Mouse (Mus musculus): ENCODE results near the gene Rnps1.
"Not testable (repeated sequence)": the region's sequence is repeated elsewhere in the genome, so short reads cannot be mapped to it uniquely, and the experiment has no call there.

Rnps1 gene

DNA sequence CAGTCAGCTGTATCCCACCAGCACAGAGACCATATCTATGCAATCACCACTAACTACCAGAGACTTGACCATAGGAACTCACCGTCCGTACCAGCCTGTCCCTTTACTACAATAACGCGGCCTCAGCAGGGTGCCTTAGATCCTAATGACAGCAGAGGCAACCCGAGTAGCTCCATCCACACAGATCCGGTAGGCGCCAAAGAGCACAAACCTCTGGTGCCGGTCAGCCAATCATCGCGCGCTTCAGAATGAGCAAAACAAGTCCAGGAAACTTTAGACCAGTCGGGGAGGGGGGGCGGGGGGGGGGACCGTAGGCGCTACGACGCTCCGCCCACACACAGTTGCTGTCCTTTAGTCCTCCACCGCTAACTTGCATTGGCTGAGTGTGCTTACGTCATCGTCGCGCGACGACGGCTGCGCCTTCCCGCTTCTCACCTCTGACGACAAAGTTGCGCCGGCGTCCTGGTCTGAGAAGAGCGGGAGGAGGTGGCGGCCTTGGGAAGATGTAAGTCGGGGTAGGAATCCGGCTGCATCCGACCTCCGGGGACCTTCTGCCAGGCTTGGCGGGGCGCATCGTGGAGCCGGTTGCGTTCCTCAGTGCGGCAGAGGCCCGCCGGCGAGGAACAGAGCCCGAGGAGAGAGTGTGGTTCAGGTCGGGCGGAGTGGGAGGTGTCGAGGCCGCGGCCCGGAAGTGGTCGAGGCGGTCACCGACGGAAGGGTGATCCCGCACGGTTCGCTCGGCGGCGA is at the start of gene Rnps1:
TSS of gene Rnps1 (plus strand) at position 336 of the 747 bp plus-strand sequence.
- peak; percentile 82 to 89 for DNase-seq

DNA sequence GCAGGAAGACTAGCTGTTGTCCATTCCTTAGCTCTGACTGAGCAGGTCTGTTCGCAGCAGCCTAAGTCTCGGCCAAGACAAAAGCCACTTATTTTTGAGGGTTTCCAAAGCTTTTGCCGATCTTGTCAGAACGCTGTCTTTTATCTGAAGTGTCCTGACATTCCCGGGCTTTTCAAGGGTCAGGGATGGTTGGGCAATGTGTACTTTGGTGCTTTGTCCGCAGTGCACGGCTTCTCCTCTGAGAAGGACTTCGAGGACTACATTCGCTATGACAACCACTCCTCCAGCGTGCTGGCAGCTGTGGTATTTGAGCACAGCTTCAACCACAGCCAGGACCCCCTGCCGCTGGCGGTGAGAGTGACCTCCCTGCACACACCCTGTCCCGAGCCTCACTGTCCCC is 48.5 kb upstream of the Rnps1 start:
- DNase-seq = no peak

DNA sequence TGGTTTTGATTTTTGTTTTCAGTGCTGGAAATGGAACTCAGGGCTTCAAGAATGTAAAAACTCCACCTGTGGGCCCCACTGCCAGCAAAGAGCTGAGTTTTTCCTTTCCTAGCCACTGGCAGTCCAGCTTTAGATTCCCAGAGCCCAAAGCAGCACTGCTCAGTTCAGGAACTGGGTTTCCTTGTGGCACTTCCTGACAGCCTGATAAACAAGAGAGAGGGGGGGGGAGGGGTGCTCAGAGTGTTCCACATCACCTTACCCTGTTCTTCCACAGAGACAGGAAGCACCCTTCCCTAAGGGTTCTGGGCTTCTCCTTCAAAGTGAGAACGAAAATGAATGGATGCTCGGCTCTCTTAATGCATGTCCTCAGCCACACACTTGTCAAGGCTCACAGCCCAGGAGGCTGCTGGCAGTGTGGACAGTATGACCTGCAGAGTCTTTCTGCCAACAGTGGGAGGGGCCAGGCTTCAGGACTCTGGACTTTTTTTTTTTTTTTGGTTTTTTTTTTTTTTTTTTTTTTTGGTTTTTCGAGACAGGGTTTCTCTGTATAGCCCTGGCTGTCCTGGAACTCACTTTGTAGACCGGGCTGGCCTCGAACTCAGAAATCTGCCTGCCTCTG is 39.2 kb upstream of the Rnps1 start:
- DNase-seq = no peak

DNA sequence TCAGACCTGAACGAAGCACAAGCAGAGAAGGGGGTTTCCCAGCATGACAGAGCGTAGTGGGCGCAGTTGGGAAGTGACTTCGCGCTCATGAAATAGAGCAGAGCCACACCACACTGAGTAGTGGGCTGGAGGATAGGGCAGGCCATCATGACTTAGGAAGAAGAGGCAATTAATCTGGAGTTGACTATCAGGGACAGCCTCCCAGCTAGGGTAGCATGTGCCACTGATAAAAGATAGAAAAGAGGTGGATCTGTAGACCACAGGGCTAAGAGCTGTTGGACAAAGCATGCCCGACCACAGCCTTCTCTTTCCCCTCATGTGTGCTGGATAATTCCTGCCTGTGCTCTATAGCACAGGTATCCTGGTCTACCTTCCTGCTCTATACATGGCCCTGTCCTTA is 38.5 kb upstream of the Rnps1 start:
- DNase-seq = no peak

DNA sequence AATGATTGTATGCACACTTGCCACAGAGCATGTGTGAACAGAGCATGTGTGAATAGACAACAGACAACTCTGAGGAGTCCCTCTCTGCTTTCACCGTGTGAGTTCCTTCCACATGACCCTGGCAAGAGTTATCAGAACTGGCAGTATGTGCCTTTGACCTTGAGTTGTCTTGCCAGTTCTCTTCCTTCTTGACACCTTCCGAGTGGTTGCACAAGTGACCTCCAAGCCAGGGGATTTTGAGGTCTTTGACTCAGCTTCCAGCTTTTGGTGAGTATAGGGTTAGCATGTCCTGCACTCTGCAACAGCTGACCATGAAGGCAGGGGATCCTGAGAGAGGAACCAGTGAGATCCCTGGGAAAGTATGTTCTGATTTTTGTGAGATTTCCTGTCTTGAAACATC is 35.9 kb upstream of the Rnps1 start:
- DNase-seq = no peak

DNA sequence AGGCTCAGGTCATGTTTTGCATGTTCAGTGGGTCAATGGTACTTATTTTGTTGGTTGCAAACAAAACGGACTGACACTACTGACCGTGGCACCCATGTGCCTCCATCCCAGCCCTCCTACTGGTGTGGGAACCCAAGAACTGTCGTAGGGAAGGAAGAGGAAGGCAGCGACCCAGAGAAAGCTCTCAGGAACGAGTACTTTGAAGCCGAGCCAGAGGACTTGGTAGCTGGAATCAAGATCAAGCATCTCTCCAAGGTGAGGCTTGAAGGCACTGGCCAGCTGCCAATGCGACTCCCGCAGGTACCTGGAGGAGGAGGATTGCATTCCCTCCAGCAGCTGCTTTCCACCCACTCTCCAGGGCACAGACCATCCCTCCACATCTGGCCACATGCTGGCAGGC is 30.6 kb upstream of the Rnps1 start:
- no peak for DNase-seq

DNA sequence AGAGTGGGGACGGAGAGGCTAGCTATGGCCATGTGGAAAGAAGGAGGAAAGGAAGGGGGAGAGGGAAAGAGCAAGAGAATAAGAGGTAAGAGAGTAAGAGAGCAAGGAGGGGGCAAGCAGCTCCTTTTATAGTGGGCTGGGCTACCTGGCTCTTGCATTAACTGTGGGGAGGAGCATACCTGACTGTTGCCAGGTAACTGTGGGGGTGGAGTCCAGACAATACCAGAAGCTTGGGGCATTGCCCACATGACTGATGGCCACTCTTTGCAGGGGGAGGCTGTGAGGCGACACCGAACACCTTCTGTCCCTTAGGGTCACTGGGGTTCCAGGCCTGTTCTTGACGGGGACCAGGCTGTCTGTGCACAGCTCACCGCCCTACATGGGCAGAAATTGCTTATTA is 25.7 kb upstream of the Rnps1 start:
- DNase-seq = no peak

DNA sequence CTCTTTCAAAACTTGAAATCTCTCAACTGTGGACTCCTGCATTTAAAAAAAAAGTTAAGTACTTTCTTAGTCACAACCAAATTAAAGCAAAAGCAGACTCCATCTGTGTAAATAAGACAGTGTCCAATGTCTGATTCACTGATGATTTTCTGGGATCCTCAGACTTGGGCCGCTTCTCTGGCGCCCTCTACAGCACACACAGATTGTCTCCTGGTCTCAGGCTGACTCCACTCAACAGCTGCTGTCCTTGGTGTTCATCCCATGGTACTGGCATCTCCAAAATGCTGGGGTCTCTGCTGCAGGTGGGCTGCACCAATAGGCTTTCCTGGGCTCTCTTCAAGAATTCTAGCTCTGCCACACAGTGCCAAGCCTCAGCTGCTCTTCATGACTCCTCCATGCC is 24.5 kb upstream of the Rnps1 start:
- DNase-seq = no peak

DNA sequence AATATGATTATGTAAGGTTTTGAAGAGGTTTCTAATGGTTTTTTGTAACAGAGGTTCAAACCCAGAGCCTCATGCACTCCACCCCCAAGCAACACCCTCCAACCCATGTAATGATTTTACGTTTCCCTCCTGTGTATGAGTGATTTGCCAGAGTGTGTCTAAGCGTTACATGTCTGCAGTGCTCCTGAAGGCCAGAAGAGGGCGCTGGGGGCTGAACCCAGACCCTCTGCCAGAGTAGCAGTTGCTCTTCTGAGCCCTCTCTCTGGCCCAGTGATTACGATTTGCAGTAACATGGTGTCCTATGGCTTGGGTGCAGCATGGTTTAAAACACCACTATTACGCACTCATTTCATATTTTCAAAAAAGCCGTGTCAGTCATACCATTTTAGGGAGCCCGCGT is 23.2 kb upstream of the Rnps1 start:
- DNase-seq = no peak

DNA sequence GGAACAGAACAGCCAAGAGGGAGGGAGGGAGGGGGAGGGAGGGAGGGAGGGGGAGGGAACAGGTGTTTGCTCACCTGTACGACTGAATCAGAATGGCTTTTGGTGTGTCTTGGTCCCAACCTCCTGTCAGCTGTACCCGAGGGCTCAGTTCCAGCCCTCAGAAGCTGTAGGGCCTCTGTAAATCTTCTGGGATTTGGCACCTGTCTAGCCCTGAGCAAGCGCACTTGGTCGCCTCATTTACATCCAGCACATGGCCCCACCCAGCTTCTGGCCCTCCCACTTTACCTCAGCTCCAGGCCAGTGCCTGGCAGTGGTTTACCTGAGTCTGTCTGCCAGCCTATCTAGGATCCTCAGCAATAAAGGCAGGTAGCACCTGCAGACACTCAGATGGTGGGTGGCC is 20.8 kb upstream of the Rnps1 start:
- DNase-seq = no peak

DNA sequence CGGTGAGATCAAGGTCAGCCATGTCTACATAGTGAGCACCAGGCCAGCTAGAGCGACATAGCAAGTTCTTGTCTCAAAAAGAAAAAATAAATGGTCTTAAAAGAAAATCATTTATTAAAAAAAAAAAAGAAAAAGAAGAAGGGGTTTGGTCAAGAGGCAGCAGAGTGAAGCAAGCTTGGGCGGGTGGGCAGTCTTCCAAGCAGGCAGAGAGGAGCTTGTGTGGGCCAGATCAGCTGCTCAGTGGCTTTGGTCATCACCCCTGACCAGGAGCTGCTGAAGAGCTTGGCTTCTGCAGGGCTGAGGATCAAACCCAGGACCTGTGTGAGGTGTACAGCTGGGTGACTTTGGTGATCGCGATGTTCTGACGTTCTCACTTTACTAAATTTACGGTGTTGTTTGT is 19.9 kb upstream of the Rnps1 start:
- no peak for DNase-seq

DNA sequence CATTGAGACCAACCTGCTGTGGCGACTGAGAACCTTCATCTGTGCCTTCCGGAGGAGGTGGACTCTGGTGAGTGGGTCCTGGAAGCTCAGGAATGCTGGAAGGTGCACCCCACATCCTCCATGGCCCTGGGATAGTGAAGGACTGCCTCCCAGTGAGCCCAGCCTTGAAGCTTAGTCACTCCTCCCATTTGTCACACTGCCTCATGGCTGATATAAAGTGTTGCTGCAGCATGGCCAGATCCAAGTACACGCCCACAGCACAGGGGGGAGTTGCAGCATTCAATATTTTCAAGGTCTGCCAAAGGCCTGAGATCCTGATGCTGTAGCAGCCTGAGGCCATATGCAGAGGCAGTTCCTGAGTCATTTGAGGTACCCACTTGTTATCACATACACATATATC is 12.0 kb upstream of the Rnps1 start:
- no peak for DNase-seq

DNA sequence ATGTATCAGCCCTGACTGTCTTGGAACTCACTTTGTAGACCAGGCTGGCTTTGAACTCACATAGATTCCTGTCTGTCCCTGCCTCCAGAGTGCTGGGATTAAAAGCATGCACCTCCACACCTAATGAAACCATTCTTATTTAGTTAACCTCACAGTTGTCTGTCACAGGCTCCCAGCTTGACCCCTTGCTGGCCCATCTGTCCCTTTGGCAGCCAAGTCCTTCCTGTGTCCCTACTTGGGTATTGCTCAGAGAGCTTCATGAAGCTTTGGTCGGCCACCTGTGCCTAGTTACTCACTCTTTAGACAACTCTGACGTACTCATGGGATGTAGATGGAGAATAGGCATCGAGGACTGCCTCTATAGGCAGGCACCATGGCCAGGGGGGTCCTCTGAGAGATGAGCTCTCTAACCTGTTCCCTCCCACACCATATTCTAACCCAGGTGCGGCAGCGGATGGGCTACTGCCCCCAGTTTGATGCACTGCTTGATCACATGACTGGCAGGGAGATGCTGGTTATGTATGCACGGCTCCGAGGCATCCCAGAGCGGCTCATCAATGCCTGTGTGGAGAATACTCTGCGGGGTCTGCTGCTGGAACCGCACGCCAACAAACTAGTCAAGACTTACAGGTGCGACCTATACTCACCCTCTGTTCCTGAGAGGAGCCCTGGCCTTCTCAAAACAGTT is 7.1 kb upstream of the Rnps1 start:
- no peak for DNase-seq

DNA sequence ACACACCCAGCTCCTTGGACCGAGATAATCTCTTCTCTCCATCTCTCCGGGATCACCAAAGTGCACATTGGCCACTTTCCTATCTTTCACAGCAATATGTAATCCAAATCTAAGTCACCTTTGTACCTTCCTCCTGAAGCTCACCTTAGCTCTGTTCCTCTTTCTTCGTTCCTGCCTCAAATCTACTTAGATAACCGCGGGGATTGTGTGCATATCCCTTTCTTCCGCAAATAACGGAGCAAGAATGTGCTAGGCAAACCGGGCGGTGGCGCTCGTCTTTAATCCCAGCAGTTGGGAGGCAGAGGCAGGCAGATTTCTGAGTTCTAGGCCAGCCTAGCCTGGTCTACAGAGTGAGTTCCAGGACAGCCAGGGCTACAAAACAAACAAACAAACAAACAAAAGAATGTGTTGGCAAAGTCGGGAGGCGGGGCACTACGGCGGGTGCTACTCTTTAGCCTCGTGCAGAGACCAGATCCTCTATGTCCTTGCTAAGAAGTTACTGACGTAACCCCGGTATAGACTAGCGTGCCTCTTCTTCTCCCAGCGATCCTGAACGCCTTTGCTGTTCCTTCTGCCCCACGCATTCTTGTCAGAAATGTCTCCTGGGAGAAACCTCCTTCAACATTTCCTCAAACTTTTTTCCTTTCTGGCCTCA is 681 bp upstream of the Rnps1 start:
- peak; percentile 20 to 44 for DNase-seq

DNA sequence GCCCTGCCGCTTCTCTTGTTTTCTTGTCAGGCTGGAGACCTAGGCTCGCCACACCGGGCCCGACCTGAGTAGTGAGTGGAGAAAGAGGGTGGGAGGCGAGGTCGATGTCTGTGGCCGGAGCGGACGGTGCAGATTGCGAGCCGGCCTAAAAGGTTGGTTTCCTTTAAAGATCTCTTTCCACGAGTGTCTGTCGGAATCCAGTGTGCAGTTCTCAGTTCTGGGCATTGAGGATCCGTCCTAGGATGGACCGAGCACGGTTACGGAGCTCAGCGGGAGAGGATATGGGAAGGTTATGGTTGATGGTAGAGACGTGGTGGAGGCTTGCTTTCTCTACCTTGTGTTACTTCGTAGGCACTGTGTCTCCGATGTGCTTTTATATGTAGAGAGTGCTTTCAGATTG is 646 bp downstream of the Rnps1 start:
- no peak for DNase-seq

DNA sequence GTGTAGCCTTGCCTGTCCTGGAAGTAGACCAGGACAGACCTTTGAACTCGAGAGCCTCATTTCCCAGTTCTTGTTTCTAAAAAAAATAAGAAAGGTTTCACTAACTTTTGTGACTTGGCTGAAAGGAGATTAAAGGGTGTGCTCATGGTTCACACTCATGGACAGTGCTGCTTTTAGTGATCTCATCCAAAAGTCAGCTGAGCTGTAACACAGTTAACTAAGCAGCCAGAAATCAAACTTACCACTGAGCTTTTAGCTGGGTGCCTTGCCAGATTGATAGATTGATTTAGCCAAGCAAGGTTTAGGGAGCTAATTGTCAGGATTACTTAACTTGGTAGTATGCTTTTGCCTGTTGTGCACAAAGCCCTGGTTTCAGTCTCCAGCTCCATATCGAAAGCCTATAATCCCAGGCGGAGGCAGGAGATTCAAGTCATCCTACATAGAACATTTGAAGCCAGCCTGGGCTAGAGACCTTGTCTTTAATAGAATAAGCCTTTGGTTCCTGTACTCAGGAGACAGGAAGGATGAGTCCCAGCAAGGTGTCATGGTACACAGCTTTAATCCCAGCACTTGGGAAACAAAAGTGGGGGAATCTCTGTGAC is 1.8 kb downstream of the Rnps1 start:
- no peak for DNase-seq

DNA sequence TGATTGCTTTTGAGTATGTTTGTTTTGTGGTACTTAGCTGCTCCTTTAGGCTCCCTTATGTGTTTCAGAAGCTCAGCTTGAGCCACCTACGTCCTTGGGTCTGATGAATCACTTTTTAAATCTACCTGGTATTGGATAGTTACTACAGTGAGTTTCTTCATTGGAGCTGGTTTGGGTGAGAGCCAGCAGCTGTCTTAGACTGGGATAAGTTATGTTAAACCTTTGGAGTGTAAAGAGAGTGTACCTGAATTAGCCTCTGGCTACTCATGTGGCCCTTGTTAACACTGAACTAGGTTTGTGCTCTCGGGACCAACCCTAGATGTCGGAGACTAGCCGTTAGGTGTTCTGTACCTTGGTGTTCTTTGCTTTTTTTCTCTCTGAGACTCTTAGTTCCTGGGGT is 8.7 kb downstream of the Rnps1 start:
- no peak for DNase-seq

DNA sequence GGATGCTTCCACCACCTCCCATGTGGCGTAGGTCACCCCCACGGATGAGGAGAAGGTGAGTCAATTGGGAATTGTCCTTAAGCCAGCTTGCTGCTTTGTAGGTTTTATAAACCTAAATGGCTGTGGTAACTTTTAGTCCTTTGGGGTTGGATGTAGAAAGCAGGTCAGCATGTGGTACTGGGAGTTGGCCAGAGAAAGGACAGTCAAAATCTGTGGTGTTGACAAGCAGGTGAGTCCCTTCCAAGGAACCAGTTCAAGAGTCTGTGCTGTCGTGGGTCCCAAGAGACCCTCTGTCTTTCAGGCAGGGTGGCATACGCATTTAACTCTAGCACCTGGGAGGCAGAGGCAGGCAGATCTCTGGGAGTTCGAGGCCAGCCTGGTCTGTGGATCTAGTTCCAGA is 10.1 kb downstream of the Rnps1 start:
- no peak for DNase-seq

DNA sequence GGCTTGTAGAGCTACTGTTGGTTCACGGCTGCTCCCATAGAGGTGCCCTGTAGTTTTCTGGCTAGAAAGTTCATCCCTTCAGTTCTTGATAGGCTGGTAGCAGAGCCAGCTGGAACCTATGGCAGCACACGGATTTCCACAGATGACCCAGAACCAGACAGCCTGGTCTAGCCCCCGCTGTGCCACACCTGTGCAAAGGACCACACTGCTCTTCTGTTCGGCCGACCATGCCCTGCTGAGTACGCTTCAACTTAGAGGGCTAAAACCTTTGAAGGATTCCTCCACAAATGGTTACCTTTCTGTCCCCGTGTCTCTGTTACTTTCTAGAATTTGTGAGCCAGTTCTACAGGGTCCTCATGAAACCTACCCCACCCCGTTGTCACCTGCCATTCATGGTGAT is 11.0 kb downstream of the Rnps1 start:
- not testable (repeated sequence) for DNase-seq

DNA sequence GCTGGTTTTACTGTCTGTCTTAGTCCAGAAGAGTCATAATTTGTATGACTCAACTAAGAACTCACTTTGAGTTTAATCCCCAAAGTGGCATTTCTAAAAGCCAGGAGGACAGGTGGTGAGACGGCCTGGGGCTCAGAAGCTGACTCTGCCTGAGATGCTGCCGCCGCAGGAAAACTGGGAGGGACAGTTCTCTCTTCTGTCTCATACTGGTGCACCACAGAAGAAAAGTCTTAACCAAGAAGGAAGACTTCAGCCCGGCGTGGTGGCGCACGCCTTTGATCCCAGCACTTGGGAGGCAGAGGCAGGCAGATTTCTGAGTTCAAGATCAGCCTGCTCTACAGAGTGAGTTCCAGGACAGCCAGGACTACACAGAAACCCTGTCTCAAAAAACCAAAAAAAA is 11.5 kb downstream of the Rnps1 start:
- DNase-seq = no peak

DNA sequence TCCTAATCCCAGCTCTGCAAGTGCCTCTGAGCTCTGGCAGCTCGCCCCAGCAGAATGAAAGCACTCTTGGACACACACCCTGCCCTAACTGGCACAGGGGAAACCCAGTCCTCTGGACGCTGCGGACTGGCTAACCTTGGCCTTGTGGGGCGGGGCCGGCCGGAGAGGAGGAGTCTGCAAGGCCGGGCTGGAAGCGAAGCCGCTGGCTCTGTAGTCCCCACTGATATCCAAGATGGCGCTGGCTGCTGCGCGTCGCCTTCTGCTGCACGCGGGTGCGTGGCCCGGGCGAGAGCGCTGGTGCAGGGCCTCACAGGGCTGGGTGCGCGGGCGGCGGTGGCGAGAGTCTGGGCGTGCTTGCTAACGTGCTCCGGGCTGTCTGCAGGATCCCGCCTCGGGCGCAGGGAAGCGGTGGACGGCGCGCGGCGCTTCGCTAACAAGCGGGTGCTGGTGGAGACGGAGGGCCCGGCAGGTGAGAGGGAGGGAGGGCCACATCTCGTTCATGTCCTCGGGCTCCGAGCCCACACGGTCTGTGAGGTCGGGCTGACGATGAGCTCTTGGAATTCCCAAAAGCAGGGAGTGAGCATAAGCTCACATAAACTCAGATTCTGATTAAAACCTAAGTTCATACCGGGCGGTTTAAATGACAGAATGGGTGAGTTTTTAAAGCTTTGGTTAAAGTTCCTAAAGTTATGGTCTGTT is 12.3 kb downstream of the Rnps1 start, which contains the start of gene Eci1:
TSS of gene Eci1 (plus strand) at position 171 of the 699 bp plus-strand sequence.
- peak; percentile 64 to 68 for DNase-seq

DNA sequence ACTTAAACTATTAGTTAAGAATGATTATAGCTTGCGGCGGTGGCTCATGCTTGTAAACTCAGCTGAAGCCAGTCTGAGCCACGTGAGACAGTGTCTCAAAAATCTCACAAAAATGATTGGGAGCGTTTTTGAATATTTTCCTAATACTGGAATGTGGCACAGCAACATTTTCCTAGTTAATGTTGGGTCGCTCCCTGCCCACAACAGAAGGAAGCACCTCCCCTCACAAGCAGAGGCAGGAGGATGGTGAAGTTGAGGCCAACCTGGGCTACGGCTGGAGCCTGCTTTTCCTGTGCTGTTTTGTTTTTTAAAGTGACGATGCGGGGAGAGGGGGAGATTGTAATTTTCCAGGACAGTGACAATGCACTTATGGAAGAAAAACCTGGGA is 12.8 kb downstream of the Rnps1 start:
- DNase-seq = no peak
